Mouse (Mus musculus) lung, postnatal 0 days (tissue): ENCODE data around the gene Sdk1.

Source experiments
- CTCF ChIP-seq: IDR thresholded peaks from 2 replicates; pipeline ENCODE4 v1.5.1; 2016; ENCODE audit warnings: antibody characterized with exemption, mild to moderate bottlenecking
- EP300 ChIP-seq: IDR thresholded peaks from 2 replicates; pipeline ENCODE4 v1.6.1; 2016; ENCODE audit warnings: antibody characterized with exemption, mild to moderate bottlenecking, control low read depth

DNA sequence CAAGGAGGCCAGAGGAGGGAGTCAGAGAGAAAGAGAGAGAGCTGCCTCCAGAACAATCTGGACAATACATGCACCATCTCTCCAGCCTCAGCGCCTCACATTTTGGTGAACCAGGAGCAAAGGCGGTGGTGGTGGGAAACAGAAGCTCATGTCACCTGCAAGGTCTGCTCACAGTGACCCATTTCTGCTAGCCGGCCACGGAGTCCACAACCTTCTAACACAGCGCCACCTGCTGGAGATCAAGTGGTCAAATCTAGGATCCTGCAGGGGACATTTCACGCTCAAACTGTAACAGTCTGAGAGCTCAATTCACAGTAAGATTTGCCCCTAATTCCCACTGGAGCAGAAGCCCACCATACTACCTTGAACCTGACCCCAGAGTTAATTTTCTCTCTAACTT is 999.0 kb downstream of the Sdk1 start:
- no peak for TF ChIP-seq CTCF
- no peak for TF ChIP-seq EP300
